Mouse (Mus musculus): ENCODE measurements around the gene Eqtn. TPM values are rescaled to one million over a fixed set of nuclear protein-coding genes. Genes with fewer than 3 reads are reported as not detected.

Eqtn gene
- total and polyA plus RNA-seq, 3 experiments = 0.50 TPM; not detected in 2

DNA sequence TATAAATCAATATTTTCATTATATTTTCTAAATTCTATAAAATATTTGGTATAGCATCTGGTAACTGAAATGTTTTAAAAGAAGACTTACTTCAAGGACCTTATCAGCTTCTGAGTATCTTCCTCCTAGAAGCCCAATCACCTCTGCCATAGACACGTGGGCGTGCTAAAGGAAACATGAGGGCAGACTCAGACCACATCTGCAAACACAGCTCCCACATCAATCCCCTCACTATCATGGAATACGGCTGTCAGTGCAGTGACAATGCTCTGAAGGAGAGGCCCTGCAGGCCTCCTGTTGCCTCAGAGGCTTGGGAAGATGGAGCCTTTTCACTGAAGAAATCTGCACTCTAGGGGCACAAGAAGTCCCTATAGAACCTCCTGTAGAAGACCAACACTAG is 24.1 kb upstream of the Eqtn start:
- in situ Hi-C loops (cut with MboI; ENCODE audit: low pct_ligation_motif_present, low pct_unique_long_range_greater_than_20kb, low sequenced_read_pairs) = no loop called here

DNA sequence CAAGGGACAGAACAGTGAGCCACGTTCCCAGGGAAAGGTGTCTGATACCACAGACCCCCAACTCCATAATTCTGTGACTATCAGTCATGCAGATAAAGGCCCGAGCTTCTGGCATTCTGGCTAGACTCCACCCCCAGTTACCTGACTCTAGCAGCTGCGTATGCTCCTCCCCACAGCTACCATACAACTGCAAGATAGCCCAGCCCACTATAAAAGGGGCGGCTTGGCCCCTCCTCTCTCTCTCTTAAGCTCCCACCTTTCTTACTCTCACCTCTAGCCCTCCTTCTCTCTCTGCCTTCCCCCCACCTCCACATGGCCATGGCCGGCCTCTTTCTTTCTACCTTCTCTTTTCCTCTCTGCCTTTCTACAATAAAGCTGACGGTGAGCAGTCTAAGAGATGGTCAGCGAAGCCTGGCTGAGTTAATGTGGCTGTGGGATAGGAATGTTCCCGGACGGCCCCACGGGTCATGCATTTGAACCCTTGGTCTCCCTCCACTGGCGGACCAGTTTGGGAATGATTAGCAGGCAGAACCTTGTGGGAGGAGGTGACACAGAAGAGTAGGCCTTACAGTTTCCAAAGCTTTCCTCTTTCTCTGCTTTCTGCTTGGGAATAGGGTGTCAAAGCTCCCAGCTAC is 12.7 kb upstream of the Eqtn start:
- dilution Hi-C loops (cut with MboI; ENCODE audit: extremely low pct_ligation_motif_present, extremely low pct_unique_long_range_greater_than_20kb, low sequenced_read_pairs) (no loop called here), in situ Hi-C loops (cut with MboI; ENCODE audit: low pct_ligation_motif_present, low pct_unique_long_range_greater_than_20kb, low sequenced_read_pairs) (no loop called here)
- H3K79me2 ChIP-seq (replicated peaks; ENCODE audit: control insufficient read depth, extremely low read depth, insufficient read depth, poor library complexity, severe bottlenecking) = no peaks in the 10 kb centered on the region
- TF ChIP-seq MAX (IDR thresholded peaks at IDR 0.05; ENCODE audit: low read length) (no peak), SMC3 (IDR thresholded peaks at IDR 0.05; ENCODE audit: low read depth, low read length) (no peak), UBTF (IDR thresholded peaks at IDR 0.05; ENCODE audit: low read depth, low read length) (no peak), JUND (conservative IDR thresholded peaks at IDR 0.05; ENCODE audit: low read depth, low read length) (no peak), ZC3H11A (IDR thresholded peaks at IDR 0.05; ENCODE audit: low read depth, low read length) (no peak), MYC (IDR thresholded peaks at IDR 0.05; ENCODE audit: low read depth, low read length) (no peak), ETS1 (conservative IDR thresholded peaks at IDR 0.05; ENCODE audit: low read depth, low read length) (no peak), HCFC1 (IDR thresholded peaks at IDR 0.05; ENCODE audit: low read depth, low read length) (no peak), MEF2A (IDR thresholded peaks at IDR 0.05; ENCODE audit: borderline replicate concordance, low read depth, low read length) (no peak), ZNF384 (IDR thresholded peaks at IDR 0.05; ENCODE audit: low read depth, low read length) (no peak), PAX5 (IDR thresholded peaks at IDR 0.05; ENCODE audit: low read length) (no peak), CHD1 (IDR thresholded peaks at IDR 0.05; ENCODE audit: low read depth, low read length) (no peak), MAZ (IDR thresholded peaks at IDR 0.05; ENCODE audit: low read depth, low read length) (no peak), IRF4 (IDR thresholded peaks at IDR 0.05; ENCODE audit: low read depth, low read length) (no peak), GABPA (IDR thresholded peaks at IDR 0.05; ENCODE audit: insufficient replicate concordance, low read depth, low read length) (no peak), ELF1 (IDR thresholded peaks at IDR 0.05; ENCODE audit: low read depth, low read length) (no peak)
- H3K36me3 ChIP-seq (replicated peaks in 1 of 2; ENCODE audit: control insufficient read depth in 1 of 2, insufficient read depth in 1 of 2, low read length in 1 of 2) = peaks cover 13 to 65% of the 10 kb centered on the region in 2 experiments
- DNase-seq (ENCODE audit: extremely low read depth) = no peak
- H3K9ac ChIP-seq (ENCODE audit: insufficient read depth, low read depth) = no peak overlapping the region
- no peaks in the 10 kb centered on the region for H3K27me3 ChIP-seq (replicated peaks)
- no peaks in the 10 kb centered on the region for H3K9me3 ChIP-seq (replicated peaks; ENCODE audit: low read length)
- H3K4me3 ChIP-seq (replicated peaks in 1 of 3; ENCODE audit: low read depth in 2 of 3, low read length in 2 of 3, poor library complexity in 1 of 3) = no peak overlapping the region
- no peaks in the 10 kb centered on the region for H3K4me1 ChIP-seq (ENCODE audit: control insufficient read depth in 1 of 2, insufficient read depth in 2 of 2)
- H3K4me2 ChIP-seq (ENCODE audit: insufficient read depth, low read depth, poor library complexity, severe bottlenecking) = no peak overlapping the region
- H3K27ac ChIP-seq (ENCODE audit: insufficient read depth, low read depth) = no peak overlapping the region

More for the DNA sequence above, 24.1 kb upstream of the Eqtn start:
- H3K36me3 ChIP-seq (replicated peaks in 1 of 2; ENCODE audit: control insufficient read depth in 1 of 2, insufficient read depth in 1 of 2, low read length in 1 of 2) = peaks cover 36 to 84% of the 10 kb centered on the region in 2 experiments
- TF ChIP-seq KAT2A (IDR thresholded peaks at IDR 0.05; ENCODE audit: insufficient replicate concordance, low read length) (no peak), ETS1 (conservative IDR thresholded peaks at IDR 0.05; ENCODE audit: low read depth, low read length) (no peak), CTCF (conservative IDR thresholded peaks at IDR 0.05 in 1 of 2, IDR thresholded peaks at IDR 0.05 in 1 of 2; ENCODE audit: low read depth in 2 of 2, low read length in 2 of 2) (no peak)
- DNase-seq (ENCODE audit: extremely low read depth) = no peak
- no peak overlapping the region for H3K4me2 ChIP-seq (ENCODE audit: insufficient read depth, low read depth, poor library complexity, severe bottlenecking)
- H3K27ac ChIP-seq (ENCODE audit: insufficient read depth, low read depth) = no peak overlapping the region
- dilution Hi-C loops (cut with MboI; ENCODE audit: extremely low pct_ligation_motif_present, extremely low pct_unique_long_range_greater_than_20kb, low sequenced_read_pairs) = no loop called here
- H3K79me2 ChIP-seq (replicated peaks; ENCODE audit: control insufficient read depth, extremely low read depth, insufficient read depth, poor library complexity, severe bottlenecking) = no peaks in the 10 kb centered on the region
- H3K9me3 ChIP-seq (replicated peaks; ENCODE audit: low read length) = no peaks in the 10 kb centered on the region
- no peak overlapping the region for H3K9ac ChIP-seq (ENCODE audit: insufficient read depth, low read depth)
- no peaks in the 10 kb centered on the region for H3K4me1 ChIP-seq (ENCODE audit: control insufficient read depth in 1 of 2, insufficient read depth in 2 of 2)
- H3K4me3 ChIP-seq (replicated peaks in 1 of 3; ENCODE audit: low read depth in 2 of 3, low read length in 2 of 3, poor library complexity in 1 of 3) = no peak overlapping the region
- H3K27me3 ChIP-seq (replicated peaks) = no peaks in the 10 kb centered on the region

Measured in CH12.LX (cell line).